Mouse (Mus musculus): Measurements from ENCODE around the gene Angel2. TPM values are rescaled to one million over a fixed set of nuclear protein-coding genes. Genes with fewer than 3 reads are reported as not detected.

Gene Angel2
- polyA plus RNA-seq, 1 experiment: 50.1 TPM

DNA sequence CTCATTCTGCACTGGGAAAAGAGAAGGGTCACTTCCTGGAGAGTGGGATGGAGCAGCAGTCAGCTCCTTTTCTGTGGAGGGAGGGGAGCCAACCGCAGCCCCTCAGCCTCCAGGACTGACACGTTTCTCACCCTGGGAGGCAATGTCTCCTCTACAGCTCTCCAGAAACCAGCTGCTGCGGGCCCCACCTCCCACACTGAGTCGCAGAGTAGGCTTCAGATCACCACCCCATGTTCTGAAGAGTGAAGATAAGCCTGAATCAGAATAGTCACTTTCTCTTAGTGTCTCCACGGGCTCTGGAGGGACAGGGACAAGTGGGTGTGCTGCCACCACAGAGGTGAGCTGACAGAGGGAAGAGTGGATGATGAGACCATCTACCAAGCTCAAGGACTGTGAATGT lies 33.9 kb downstream of the Angel2 start:
- Histone ChIP-seq H3K4me3 (ENCODE audit: insufficient read depth, low read length) (no peak overlapping the region), H3K27ac (ENCODE audit: insufficient read depth, low read length) (no peak overlapping the region), H3K4me1 (ENCODE audit: control insufficient read depth, insufficient read depth, low read length) (no peaks in the 10 kb centered on the region)
- TF ChIP-seq CTCF (IDR thresholded peaks at IDR 0.05; ENCODE audit: borderline replicate concordance, insufficient read depth, low read length) (no peak), POLR2A (IDR thresholded peaks at IDR 0.05; ENCODE audit: low read depth, low read length) (no peak)

DNA sequence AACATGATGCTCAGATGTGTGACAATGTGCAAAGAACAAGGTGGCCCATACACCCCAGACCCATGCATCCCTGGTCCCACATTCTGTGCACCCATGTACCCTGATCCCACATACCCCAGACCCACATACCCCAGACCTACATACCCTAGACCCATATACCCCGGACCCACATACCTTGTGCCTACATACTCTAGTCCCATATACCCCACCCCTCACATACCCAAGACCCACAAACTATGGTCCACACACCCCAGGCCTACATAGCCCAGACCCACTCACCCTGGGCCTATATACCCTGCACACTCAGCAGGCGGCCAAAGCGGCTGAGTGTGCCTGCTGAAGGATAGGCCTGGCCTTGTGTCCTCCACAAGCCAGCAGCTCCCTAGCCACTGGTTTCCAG lies 37.8 kb downstream of the Angel2 start:
- Histone ChIP-seq H3K4me3 (ENCODE audit: insufficient read depth, low read length) (no peak overlapping the region), H3K4me1 (ENCODE audit: control insufficient read depth, insufficient read depth, low read length) (no peaks in the 10 kb centered on the region), H3K27ac (ENCODE audit: insufficient read depth, low read length) (no peak overlapping the region)
- TF ChIP-seq CTCF (IDR thresholded peaks at IDR 0.05; ENCODE audit: borderline replicate concordance, insufficient read depth, low read length): no peak
- no peak for TF ChIP-seq POLR2A (IDR thresholded peaks at IDR 0.05; ENCODE audit: low read depth, low read length)

DNA sequence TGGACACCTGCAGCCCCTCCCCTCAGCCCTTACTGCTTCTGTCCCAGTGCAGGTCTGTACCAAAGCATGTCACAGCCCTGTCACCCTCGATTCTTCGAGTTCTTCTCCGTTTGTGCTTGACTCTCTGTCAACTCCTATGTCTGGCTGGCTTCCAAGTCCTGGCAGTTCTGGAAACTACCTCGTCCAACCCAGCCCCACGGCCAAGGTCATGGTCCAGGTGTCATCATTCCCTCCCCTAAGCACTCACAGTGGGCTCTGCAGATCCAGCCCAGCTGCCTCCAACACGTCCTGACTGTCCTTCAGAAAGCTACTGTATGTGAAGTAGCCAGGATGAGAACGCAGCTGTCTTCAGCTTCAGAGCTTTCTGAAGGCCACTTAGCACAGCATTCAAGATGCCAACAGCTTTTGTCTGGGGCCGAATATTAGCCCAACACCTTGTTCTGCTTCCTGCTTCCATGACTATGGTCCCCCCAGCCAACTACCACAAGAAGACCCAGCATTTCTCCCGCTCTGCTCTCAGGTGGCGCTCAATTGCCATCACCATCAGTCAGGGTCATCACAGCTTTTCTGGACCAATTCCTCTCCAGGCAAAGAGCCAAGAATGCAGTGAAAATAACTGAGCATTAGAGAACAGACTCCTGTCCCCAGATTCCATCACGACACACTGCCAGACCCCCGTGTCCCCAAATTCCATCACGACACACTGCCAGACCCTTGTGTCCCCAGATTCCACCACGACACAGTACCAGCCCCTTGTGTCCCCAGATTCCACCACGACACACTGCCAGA lies 40.3 kb downstream of the Angel2 start:
- H3K4me3 ChIP-seq (ENCODE audit: insufficient read depth, low read length): no peak overlapping the region
- no peak for TF ChIP-seq CTCF (IDR thresholded peaks at IDR 0.05; ENCODE audit: borderline replicate concordance, insufficient read depth, low read length)
- no peak for TF ChIP-seq POLR2A (IDR thresholded peaks at IDR 0.05; ENCODE audit: low read depth, low read length)
- H3K4me1 ChIP-seq (ENCODE audit: control insufficient read depth, insufficient read depth, low read length): no peaks in the 10 kb centered on the region
- no peak overlapping the region for H3K27ac ChIP-seq (ENCODE audit: insufficient read depth, low read length)

DNA sequence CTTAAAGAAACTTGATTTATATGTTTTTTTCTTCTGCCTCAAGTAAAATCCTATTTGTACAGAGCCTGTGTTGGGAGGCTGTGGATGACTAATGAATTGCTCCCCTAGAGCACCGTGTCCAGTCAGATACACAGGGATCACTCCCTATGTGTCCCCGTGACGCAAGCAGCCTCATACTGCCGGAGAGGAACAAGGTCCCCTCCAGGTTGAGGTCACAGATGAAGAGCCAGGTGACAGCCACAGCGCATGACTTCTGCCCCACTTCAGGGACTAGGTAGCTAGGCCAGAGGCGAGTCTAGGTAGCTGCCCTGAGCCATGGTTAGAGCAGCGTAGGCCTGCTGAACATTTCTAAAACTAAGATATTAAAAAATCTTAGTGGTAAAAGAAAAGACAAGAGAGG lies 43.1 kb downstream of the Angel2 start:
- Histone ChIP-seq H3K4me3 (ENCODE audit: insufficient read depth, low read length) (no peak overlapping the region), H3K27ac (ENCODE audit: insufficient read depth, low read length) (no peak overlapping the region), H3K4me1 (ENCODE audit: control insufficient read depth, insufficient read depth, low read length) (no peaks in the 10 kb centered on the region)
- TF ChIP-seq POLR2A (IDR thresholded peaks at IDR 0.05; ENCODE audit: low read depth, low read length): no peak

DNA sequence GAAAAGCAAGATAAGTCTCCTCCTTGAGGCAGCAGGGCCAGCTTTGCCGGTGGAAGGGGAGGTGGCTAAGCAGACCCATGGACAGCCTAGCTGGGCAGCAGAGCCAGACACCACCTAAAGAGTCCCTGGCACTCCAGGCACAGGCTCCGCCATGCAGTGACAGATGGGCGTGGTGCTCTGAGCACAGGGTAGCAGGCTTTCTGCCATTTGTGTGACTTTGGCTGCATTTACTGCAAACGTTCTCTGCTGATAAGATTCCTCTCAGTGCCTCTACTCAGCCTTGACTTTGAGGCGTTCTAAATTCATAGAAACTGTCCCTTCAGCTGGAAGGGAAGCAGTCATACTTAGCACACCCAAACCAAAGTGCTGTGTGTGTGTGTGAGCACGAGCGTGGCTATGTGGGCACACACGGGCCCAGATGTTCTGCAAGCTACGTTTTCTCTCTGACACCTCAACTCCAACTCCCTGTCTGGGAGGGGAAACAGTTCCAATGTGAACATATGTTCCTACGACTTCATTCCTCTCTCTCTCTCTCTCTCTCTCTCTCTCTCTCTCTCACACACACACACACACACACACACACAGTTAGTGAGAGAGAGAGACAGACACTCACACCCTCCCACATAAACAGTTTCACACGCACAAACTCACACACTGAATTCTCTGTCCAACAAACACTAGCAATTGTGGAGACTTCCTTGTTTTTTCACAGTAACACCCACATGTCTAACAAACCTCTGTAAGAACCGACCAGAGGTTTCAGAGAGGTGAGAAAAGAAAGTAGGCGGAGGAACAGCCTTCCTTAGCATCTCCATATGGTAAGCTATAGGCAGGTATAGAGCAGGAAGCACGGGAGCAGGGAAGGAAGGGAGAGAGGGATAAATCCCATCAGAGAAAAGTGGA lies 47.0 kb downstream of the Angel2 start:
- H3K27ac ChIP-seq (ENCODE audit: insufficient read depth, low read length): no peak overlapping the region
- peaks cover 2% of the 10 kb centered on the region for H3K4me1 ChIP-seq (ENCODE audit: control insufficient read depth, insufficient read depth, low read length)
- no peak overlapping the region for H3K4me3 ChIP-seq (ENCODE audit: insufficient read depth, low read length)
- TF ChIP-seq CTCF (IDR thresholded peaks at IDR 0.05; ENCODE audit: borderline replicate concordance, insufficient read depth, low read length) (no peak), POLR2A (IDR thresholded peaks at IDR 0.05; ENCODE audit: low read depth, low read length) (no peak)

DNA sequence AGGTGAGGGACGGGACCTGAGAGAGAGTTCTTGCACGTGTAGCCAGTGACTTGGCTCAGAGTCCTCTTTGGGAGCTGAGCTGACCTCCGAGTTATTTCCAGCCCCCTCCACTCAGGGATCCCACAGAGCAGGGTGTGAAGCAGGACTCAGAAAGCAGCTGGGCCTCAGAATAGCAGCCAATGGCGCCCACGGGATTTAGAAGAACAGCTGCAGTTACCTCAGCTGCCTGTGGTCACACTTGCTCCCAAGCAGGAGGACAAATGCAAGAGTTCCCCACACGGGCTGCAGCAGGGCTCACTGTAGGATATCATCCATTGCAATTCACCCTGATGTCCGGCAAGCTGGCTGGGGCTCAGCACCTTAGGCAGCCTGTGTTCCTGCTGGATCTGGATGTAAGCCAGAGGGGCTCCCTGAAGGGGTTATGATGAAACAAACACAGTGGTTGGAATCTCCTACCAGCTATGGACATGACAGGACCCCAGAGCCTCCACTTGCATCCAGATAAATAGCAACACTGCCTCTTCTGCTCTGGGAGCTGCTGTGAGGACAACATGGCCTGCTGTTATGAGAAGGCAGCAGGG lies 47.8 kb downstream of the Angel2 start:
- no peak overlapping the region for H3K27ac ChIP-seq (ENCODE audit: insufficient read depth, low read length)
- H3K4me1 ChIP-seq (ENCODE audit: control insufficient read depth, insufficient read depth, low read length): peaks cover 7% of the 10 kb centered on the region
- no peak overlapping the region for H3K4me3 ChIP-seq (ENCODE audit: insufficient read depth, low read length)
- TF ChIP-seq POLR2A (IDR thresholded peaks at IDR 0.05; ENCODE audit: low read depth, low read length) (no peak), CTCF (IDR thresholded peaks at IDR 0.05; ENCODE audit: borderline replicate concordance, insufficient read depth, low read length) (no peak)

DNA sequence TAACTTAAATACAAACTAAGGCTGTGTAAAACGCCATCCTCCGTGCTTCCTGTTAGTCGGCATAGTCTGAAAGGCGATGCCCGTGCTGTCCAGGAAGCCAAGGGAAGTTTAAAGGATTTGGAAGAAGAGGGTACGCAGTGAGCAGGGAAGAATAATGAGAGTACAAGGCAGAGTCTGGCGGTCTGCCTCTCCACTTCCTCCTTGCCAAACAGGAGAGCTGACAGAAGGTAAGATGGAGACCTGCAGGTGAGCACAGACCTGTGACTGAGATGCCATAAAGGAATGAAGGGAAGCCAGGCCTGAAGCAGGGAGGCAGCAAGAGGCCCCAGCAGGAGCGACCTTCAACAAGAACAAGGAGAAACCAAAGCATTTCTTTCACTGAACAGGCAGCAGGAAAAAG lies 49.3 kb downstream of the Angel2 start:
- H3K4me1 ChIP-seq (ENCODE audit: control insufficient read depth, insufficient read depth, low read length): peaks cover 7% of the 10 kb centered on the region
- no peak overlapping the region for H3K4me3 ChIP-seq (ENCODE audit: insufficient read depth, low read length)
- TF ChIP-seq POLR2A (IDR thresholded peaks at IDR 0.05; ENCODE audit: low read depth, low read length) (no peak), CTCF (IDR thresholded peaks at IDR 0.05; ENCODE audit: borderline replicate concordance, insufficient read depth, low read length) (no peak)

DNA sequence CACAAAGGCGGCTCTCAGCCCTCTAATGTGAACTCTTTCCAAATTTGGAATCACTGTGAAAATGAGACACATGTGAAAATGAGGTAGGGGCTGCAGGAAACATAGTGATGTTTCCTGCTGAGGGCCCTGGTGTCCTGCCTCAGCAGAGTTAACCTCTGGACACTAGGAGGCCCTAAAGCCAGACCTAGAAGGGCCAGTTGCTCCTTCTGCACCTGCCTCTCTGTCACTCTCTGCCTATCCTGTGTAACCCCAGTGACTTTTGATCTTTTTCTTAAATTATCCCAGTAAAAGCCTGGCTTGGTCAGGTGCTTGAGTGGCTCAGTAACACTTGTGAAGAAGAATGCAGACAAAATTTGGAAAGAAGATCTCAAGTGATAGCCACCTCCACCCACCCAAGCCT lies 49.9 kb downstream of the Angel2 start:
- no peak overlapping the region for H3K27ac ChIP-seq (ENCODE audit: insufficient read depth, low read length)
- H3K4me3 ChIP-seq (ENCODE audit: insufficient read depth, low read length): no peak overlapping the region
- TF ChIP-seq POLR2A (IDR thresholded peaks at IDR 0.05; ENCODE audit: low read depth, low read length) (no peak), CTCF (IDR thresholded peaks at IDR 0.05; ENCODE audit: borderline replicate concordance, insufficient read depth, low read length) (no peak)
- H3K4me1 ChIP-seq (ENCODE audit: control insufficient read depth, insufficient read depth, low read length): peaks cover 7% of the 10 kb centered on the region

More for the DNA sequence above, 49.3 kb downstream of the Angel2 start:
- H3K27ac ChIP-seq (ENCODE audit: insufficient read depth, low read length): no peak overlapping the region

DNA sequence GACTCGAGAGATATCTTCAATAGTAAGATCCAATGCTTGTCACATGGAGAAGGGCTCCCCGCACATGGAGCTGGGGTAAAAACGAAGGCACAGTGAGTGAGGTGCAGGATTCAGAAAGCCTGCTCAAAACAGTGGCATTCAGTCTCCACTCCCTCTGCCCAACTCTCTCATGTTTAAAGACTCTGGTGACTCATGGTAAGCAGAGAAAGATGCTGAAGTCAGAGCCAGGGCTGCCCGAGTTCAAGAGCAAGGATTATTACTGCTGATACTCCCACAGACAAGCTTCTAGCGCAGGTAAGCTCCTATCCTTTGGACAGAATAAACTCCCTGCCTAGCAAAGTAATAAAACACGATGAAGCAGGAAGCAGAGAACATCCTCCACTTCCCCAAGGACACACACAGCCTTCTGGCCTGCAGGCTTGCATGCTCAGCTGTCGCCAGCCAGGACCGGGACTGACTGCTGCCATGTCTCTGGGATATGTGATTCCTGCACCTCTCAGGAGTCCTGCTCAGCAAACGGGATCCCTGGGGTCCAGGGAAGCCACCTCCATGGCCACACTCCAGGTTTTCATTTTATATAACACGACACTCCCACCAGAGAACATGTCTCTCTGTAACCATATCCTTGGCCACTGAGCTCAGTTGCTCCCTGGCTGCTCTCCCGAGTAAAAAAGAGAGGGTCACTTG lies 52.1 kb downstream of the Angel2 start:
- H3K27ac ChIP-seq (ENCODE audit: insufficient read depth, low read length): no peak overlapping the region
- TF ChIP-seq CTCF (IDR thresholded peaks at IDR 0.05; ENCODE audit: borderline replicate concordance, insufficient read depth, low read length): no peak
- no peak for TF ChIP-seq POLR2A (IDR thresholded peaks at IDR 0.05; ENCODE audit: low read depth, low read length)
- peak overlapping the region; percentile 8 for H3K4me3 ChIP-seq (ENCODE audit: insufficient read depth, low read length)
- peaks cover 7% of the 10 kb centered on the region for H3K4me1 ChIP-seq (ENCODE audit: control insufficient read depth, insufficient read depth, low read length)
